Mouse (Mus musculus): ENCODE data around the gene Slco3a1. TPM values are rescaled to one million over a fixed set of nuclear protein-coding genes. Genes with fewer than 3 reads are reported as not detected.

Gene Slco3a1
- total RNA-seq, 1 experiment: 9.0 TPM

GRCm38 (mm10) chr7:74545498-74545990, 9.0 kb downstream of the Slco3a1 start:
- Histone ChIP-seq H3K9me3 (ENCODE audit: control insufficient read depth, insufficient read depth, low read depth, low read length) (no peaks in the 10 kb centered on the region), H3K4me3 (ENCODE audit: insufficient read depth in 1 of 2, low read depth in 1 of 2, low read length in 2 of 2, poor library complexity in 1 of 2, severe bottlenecking in 1 of 2) (no peak overlapping the region), H3K36me3 (ENCODE audit: control insufficient read depth, insufficient read depth, low read length, poor library complexity, severe bottlenecking) (no peaks in the 10 kb centered on the region), H3K9ac (ENCODE audit: insufficient read depth, low read depth, low read length, poor library complexity, severe bottlenecking) (no peak overlapping the region), H3K4me1 (ENCODE audit: control insufficient read depth in 2 of 2, insufficient read depth in 2 of 2, low read length in 2 of 2, poor library complexity in 1 of 2) (no peaks in the 10 kb centered on the region), H3K27ac (ENCODE audit: insufficient read depth, low read depth, low read length, poor library complexity, severe bottlenecking) (no peak overlapping the region)
- no peak for DNase-seq (ENCODE audit: low read depth, low spot score)
- in situ Hi-C loops (cut with MboI; ENCODE audit: low sequenced_read_pairs in 2 of 2, unreplicated experiment in 2 of 2): no loop called here
- TF ChIP-seq ZC3H11A (IDR thresholded peaks at IDR 0.05; ENCODE audit: borderline replicate concordance, low read depth, low read length): no peak

- in situ Hi-C loops (cut with MboI; ENCODE audit: low sequenced_read_pairs in 2 of 2, unreplicated experiment in 2 of 2): no loop called here
- DNase-seq (ENCODE audit: low read depth, low spot score): no peak
- no peak overlapping the region for H3K27ac ChIP-seq (ENCODE audit: insufficient read depth, low read depth, low read length, poor library complexity, severe bottlenecking)
- TF ChIP-seq ZC3H11A (IDR thresholded peaks at IDR 0.05; ENCODE audit: borderline replicate concordance, low read depth, low read length): no peak
- no peak for TF ChIP-seq HCFC1 (IDR thresholded peaks at IDR 0.05; ENCODE audit: borderline replicate concordance, insufficient read depth, low read length)
- TF ChIP-seq ZNF384 (IDR thresholded peaks at IDR 0.05; ENCODE audit: low read depth, low read length): no peak
- no peak for TF ChIP-seq CHD2 (IDR thresholded peaks at IDR 0.05; ENCODE audit: low read depth, low read length)
- H3K4me1 ChIP-seq (ENCODE audit: control insufficient read depth in 2 of 2, insufficient read depth in 2 of 2, low read length in 2 of 2, poor library complexity in 1 of 2): no peaks in the 10 kb centered on the region
- H3K9ac ChIP-seq (ENCODE audit: insufficient read depth, low read depth, low read length, poor library complexity, severe bottlenecking): no peak overlapping the region
- H3K9me3 ChIP-seq (ENCODE audit: control insufficient read depth, insufficient read depth, low read depth, low read length): no peaks in the 10 kb centered on the region
- no peaks in the 10 kb centered on the region for H3K36me3 ChIP-seq (ENCODE audit: control insufficient read depth, insufficient read depth, low read length, poor library complexity, severe bottlenecking)
- no peak overlapping the region for H3K4me3 ChIP-seq (ENCODE audit: insufficient read depth in 1 of 2, low read depth in 1 of 2, low read length in 2 of 2, poor library complexity in 1 of 2, severe bottlenecking in 1 of 2)
Measured at GRCm38 (mm10) chr7:74544306-74544705, 10.3 kb downstream of the Slco3a1 start.

GRCm38 (mm10) chr7:74541958-74542357, 12.6 kb downstream of the Slco3a1 start:
- Histone ChIP-seq H3K4me3 (ENCODE audit: insufficient read depth in 1 of 2, low read depth in 1 of 2, low read length in 2 of 2, poor library complexity in 1 of 2, severe bottlenecking in 1 of 2) (no peak overlapping the region), H3K9ac (ENCODE audit: insufficient read depth, low read depth, low read length, poor library complexity, severe bottlenecking) (no peak overlapping the region), H3K36me3 (ENCODE audit: control insufficient read depth, insufficient read depth, low read length, poor library complexity, severe bottlenecking) (no peaks in the 10 kb centered on the region), H3K27ac (ENCODE audit: insufficient read depth, low read depth, low read length, poor library complexity, severe bottlenecking) (no peak overlapping the region), H3K4me1 (ENCODE audit: control insufficient read depth in 2 of 2, insufficient read depth in 2 of 2, low read length in 2 of 2, poor library complexity in 1 of 2) (no peaks in the 10 kb centered on the region), H3K9me3 (ENCODE audit: control insufficient read depth, insufficient read depth, low read depth, low read length) (no peaks in the 10 kb centered on the region)
- no peak for DNase-seq (ENCODE audit: low read depth, low spot score)
- TF ChIP-seq HCFC1 (IDR thresholded peaks at IDR 0.05; ENCODE audit: borderline replicate concordance, insufficient read depth, low read length) (no peak), ZNF384 (IDR thresholded peaks at IDR 0.05; ENCODE audit: low read depth, low read length) (no peak), ZC3H11A (IDR thresholded peaks at IDR 0.05; ENCODE audit: borderline replicate concordance, low read depth, low read length) (no peak), CHD2 (IDR thresholded peaks at IDR 0.05; ENCODE audit: low read depth, low read length) (no peak), MAFK (IDR thresholded peaks at IDR 0.05; ENCODE audit: insufficient read depth, low read depth, low read length) (no peak)
- in situ Hi-C loops (cut with MboI; ENCODE audit: low sequenced_read_pairs in 2 of 2, unreplicated experiment in 2 of 2): no loop called here

GRCm38 (mm10) chr7:74540933-74541725, 13.5 kb downstream of the Slco3a1 start:
- no peak overlapping the region for H3K9ac ChIP-seq (ENCODE audit: insufficient read depth, low read depth, low read length, poor library complexity, severe bottlenecking)
- H3K4me1 ChIP-seq (ENCODE audit: control insufficient read depth in 2 of 2, insufficient read depth in 2 of 2, low read length in 2 of 2, poor library complexity in 1 of 2): no peaks in the 10 kb centered on the region
- H3K27ac ChIP-seq (ENCODE audit: insufficient read depth, low read depth, low read length, poor library complexity, severe bottlenecking): no peak overlapping the region
- in situ Hi-C loops (cut with MboI; ENCODE audit: low sequenced_read_pairs in 2 of 2, unreplicated experiment in 2 of 2): no loop called here
- no peak for DNase-seq (ENCODE audit: low read depth, low spot score)
- TF ChIP-seq CHD2 (IDR thresholded peaks at IDR 0.05; ENCODE audit: low read depth, low read length): no peak
- TF ChIP-seq ZNF384 (IDR thresholded peaks at IDR 0.05; ENCODE audit: low read depth, low read length): no peak
- no peak for TF ChIP-seq HCFC1 (IDR thresholded peaks at IDR 0.05; ENCODE audit: borderline replicate concordance, insufficient read depth, low read length)
- TF ChIP-seq ZC3H11A (IDR thresholded peaks at IDR 0.05; ENCODE audit: borderline replicate concordance, low read depth, low read length): no peak
- TF ChIP-seq MAFK (IDR thresholded peaks at IDR 0.05; ENCODE audit: insufficient read depth, low read depth, low read length): no peak
- H3K9me3 ChIP-seq (ENCODE audit: control insufficient read depth, insufficient read depth, low read depth, low read length): no peaks in the 10 kb centered on the region
- no peaks in the 10 kb centered on the region for H3K36me3 ChIP-seq (ENCODE audit: control insufficient read depth, insufficient read depth, low read length, poor library complexity, severe bottlenecking)
- no peak overlapping the region for H3K4me3 ChIP-seq (ENCODE audit: insufficient read depth in 1 of 2, low read depth in 1 of 2, low read length in 2 of 2, poor library complexity in 1 of 2, severe bottlenecking in 1 of 2)

- Histone ChIP-seq H3K36me3 (ENCODE audit: control insufficient read depth, insufficient read depth, low read length, poor library complexity, severe bottlenecking) (no peaks in the 10 kb centered on the region), H3K9me3 (ENCODE audit: control insufficient read depth, insufficient read depth, low read depth, low read length) (no peaks in the 10 kb centered on the region), H3K4me1 (ENCODE audit: control insufficient read depth in 2 of 2, insufficient read depth in 2 of 2, low read length in 2 of 2, poor library complexity in 1 of 2) (no peaks in the 10 kb centered on the region), H3K9ac (ENCODE audit: insufficient read depth, low read depth, low read length, poor library complexity, severe bottlenecking) (no peak overlapping the region), H3K4me3 (ENCODE audit: insufficient read depth in 1 of 2, low read depth in 1 of 2, low read length in 2 of 2, poor library complexity in 1 of 2, severe bottlenecking in 1 of 2) (no peak overlapping the region), H3K27ac (ENCODE audit: insufficient read depth, low read depth, low read length, poor library complexity, severe bottlenecking) (no peak overlapping the region)
- TF ChIP-seq ZC3H11A (IDR thresholded peaks at IDR 0.05; ENCODE audit: borderline replicate concordance, low read depth, low read length) (no peak), ZNF384 (IDR thresholded peaks at IDR 0.05; ENCODE audit: low read depth, low read length) (no peak), CHD2 (IDR thresholded peaks at IDR 0.05; ENCODE audit: low read depth, low read length) (no peak), MAFK (IDR thresholded peaks at IDR 0.05; ENCODE audit: insufficient read depth, low read depth, low read length) (no peak), HCFC1 (IDR thresholded peaks at IDR 0.05; ENCODE audit: borderline replicate concordance, insufficient read depth, low read length) (no peak)
- in situ Hi-C loops (cut with MboI; ENCODE audit: low sequenced_read_pairs in 2 of 2, unreplicated experiment in 2 of 2): no loop called here
- DNase-seq (ENCODE audit: low read depth, low spot score): no peak
Measured at GRCm38 (mm10) chr7:74536186-74536585, 18.4 kb downstream of the Slco3a1 start.
